13 mouse cellular contexts compared by ENCODE assay signal in the genomic region with DNA sequence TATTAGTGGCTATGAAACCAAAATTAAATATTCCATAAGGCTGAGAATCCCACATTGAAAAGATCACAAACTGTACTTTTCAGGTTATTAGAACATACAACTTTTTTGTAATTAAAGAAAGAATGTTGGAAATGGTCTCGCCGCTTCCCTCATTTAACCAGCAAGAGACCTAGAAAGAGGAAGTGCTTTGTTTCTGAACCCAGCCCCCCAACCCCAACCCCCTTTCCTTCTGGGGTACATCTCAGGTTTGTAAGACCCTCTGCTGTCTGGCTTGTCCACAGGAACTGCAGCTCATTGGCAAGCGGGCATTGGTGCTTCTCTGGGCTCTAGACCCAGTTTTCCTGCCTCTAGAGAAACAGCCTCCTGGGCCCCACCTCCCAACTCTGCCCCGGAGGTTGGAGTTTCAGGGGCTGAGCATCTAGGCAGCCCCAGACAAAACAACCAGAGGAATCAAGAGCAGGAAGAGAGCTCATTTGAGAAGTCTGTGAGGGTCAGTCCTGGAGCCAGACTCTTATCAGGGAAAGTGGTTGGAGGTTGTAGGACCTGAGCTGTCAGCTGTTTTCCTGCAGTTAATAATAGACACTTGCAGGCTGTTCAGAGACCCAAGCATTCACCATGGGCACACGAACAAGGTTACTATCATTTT. TPM values are rescaled to one million over a fixed set of nuclear protein-coding genes. Genes with fewer than 3 reads are reported as not detected.
DNase-seq lines count a peak whose midpoint lies in the region; ATAC-seq and TF ChIP-seq lines count a peak whose summit lies in the region.
"Had no signal": no experiment of that assay in that cellular context is flagged by ENCODE, and none has a peak within 500 bp of the region (broad histone marks: within the 10 kb centered on the region; RNA-seq: fewer than 3 reads in every experiment).

No protein-coding gene starts in this region.

- peak overlapping the region; percentile 17; the same call in 1 of the 2 replicates for H3K27ac ChIP-seq in forebrain, embryonic 16.5 days (ENCODE audit: low read length)
- no peak overlapping the region for H3K27ac ChIP-seq in forebrain, embryonic 10.5 days
- peak overlapping the region; percentile 64 for H3K27ac ChIP-seq in left cerebral cortex, adult 2 months
- H3K27ac ChIP-seq in embryonic facial prominence, embryonic 13.5 days, result peak overlapping the region; percentile 68; the same call in 1 of the 2 replicates
- no peak overlapping the region for H3K27ac ChIP-seq in liver, embryonic 13.5 days
- H3K27ac ChIP-seq: hindbrain, embryonic 10.5 days; midbrain, embryonic 10.5 days had no signal

- H3K4me3 ChIP-seq in forebrain, embryonic 16.5 days (replicated peaks; ENCODE audit: low read length), result no peak overlapping the region
- no peak overlapping the region for H3K4me3 ChIP-seq in forebrain, embryonic 10.5 days
- no peak overlapping the region for H3K4me3 ChIP-seq in left cerebral cortex, adult 2 months
- H3K4me3 ChIP-seq in embryonic facial prominence, embryonic 13.5 days, result no peak overlapping the region
- no peak overlapping the region for H3K4me3 ChIP-seq in liver, embryonic 13.5 days (replicated peaks)
- H3K4me3 ChIP-seq: hindbrain, embryonic 10.5 days; midbrain, embryonic 10.5 days; stomach, embryonic 15.5 days had no signal

- intact Hi-C loops in left cerebral cortex, adult 2 months (cut with DNase I), result no loop called here
- intact Hi-C loops in left cerebral cortex, postnatal 10 days (cut with DNase I), result no loop called here

- no peaks in the 10 kb centered on the region for H3K36me3 ChIP-seq in forebrain, embryonic 16.5 days (ENCODE audit: control insufficient read depth, insufficient read depth)
- no peaks in the 10 kb centered on the region for H3K36me3 ChIP-seq in forebrain, embryonic 10.5 days (replicated peaks)
- no peaks in the 10 kb centered on the region for H3K36me3 ChIP-seq in embryonic facial prominence, embryonic 13.5 days
- no peaks in the 10 kb centered on the region for H3K36me3 ChIP-seq in liver, embryonic 13.5 days
- H3K36me3 ChIP-seq: hindbrain, embryonic 10.5 days; midbrain, embryonic 10.5 days; stomach, embryonic 15.5 days had no signal

- peaks cover 8% of the 10 kb centered on the region for H3K4me1 ChIP-seq in forebrain, embryonic 16.5 days (replicated peaks; ENCODE audit: control insufficient read depth, insufficient read depth, low read length)
- H3K4me1 ChIP-seq in forebrain, embryonic 10.5 days, result peaks cover 6% of the 10 kb centered on the region
- H3K4me1 ChIP-seq in embryonic facial prominence, embryonic 13.5 days, result peaks cover 10% of the 10 kb centered on the region
- H3K4me1 ChIP-seq in liver, embryonic 13.5 days (replicated peaks), result no peaks in the 10 kb centered on the region
- H3K4me1 ChIP-seq: midbrain, embryonic 10.5 days had no signal

- ATAC-seq in forebrain, embryonic 16.5 days, result no peak
- ATAC-seq in embryonic facial prominence, embryonic 13.5 days (ENCODE audit: insufficient number of reproducible peaks, insufficient read depth, low FRiP score, low TSS enrichment, low read depth), result no peak
- ATAC-seq in liver, embryonic 13.5 days (ENCODE audit: low read depth), result peak; percentile 43; the same call in 1 of the 2 replicates
- ATAC-seq: activated CD4-positive, CD25-positive, alpha-beta regulatory T cell, adult 4 months had no signal

- H3K9me3 ChIP-seq in forebrain, embryonic 16.5 days (ENCODE audit: control insufficient read depth, low read length), result no peaks in the 10 kb centered on the region
- no peaks in the 10 kb centered on the region for H3K9me3 ChIP-seq in forebrain, embryonic 10.5 days
- H3K9me3 ChIP-seq in embryonic facial prominence, embryonic 13.5 days, result no peaks in the 10 kb centered on the region
- H3K9me3 ChIP-seq in liver, embryonic 13.5 days (replicated peaks), result no peaks in the 10 kb centered on the region
- H3K9me3 ChIP-seq: hindbrain, embryonic 10.5 days; midbrain, embryonic 10.5 days; stomach, embryonic 15.5 days had no signal

- 60% methylated on average over 5 of the region's 5 CpGs for WGBS in forebrain, embryonic 16.5 days
- WGBS in forebrain, embryonic 10.5 days, result 69% methylated on average over 5 of the region's 5 CpGs
- WGBS in embryonic facial prominence, embryonic 13.5 days, result 47% methylated on average over 5 of the region's 5 CpGs
- 8% methylated on average over 5 of the region's 5 CpGs for WGBS in liver, embryonic 13.5 days (ENCODE audit: insufficient replicate concordance)

- DNase-seq in forebrain, embryonic 10.5 days (ENCODE audit: extremely low spot score, low spot score), result no peak
- no peak for DNase-seq in left cerebral cortex, adult 2 months (ENCODE audit: extremely low spot score in 1 of 2, low spot score in 2 of 2)
- DNase-seq in left cerebral cortex, adult 8-10 months (ENCODE audit: low spot score in 2 of 2), result no peak
- no peak for DNase-seq in liver, embryonic 13.5 days
- no peak for DNase-seq in left cerebral cortex, postnatal 10 days (ENCODE audit: extremely low spot score in 1 of 2, low spot score in 2 of 2)
- no peak for DNase-seq in frontal cortex, postnatal 25 days (ENCODE audit: low spot score in 2 of 2)
- DNase-seq: B cell, adult 2 months had no signal

- no peak overlapping the region for H3K4me2 ChIP-seq in forebrain, embryonic 16.5 days (ENCODE audit: low read length)
- H3K4me2 ChIP-seq in embryonic facial prominence, embryonic 13.5 days, result no peak overlapping the region
- no peak overlapping the region for H3K4me2 ChIP-seq in liver, embryonic 13.5 days
- H3K4me2 ChIP-seq: stomach, embryonic 15.5 days had no signal

- TF ChIP-seq CTCF in left cerebral cortex, adult 2 months (IDR thresholded peaks at IDR 0.05), result no peak

- H3K27me3 ChIP-seq in forebrain, embryonic 16.5 days (replicated peaks; ENCODE audit: control insufficient read depth, insufficient read depth, low read length), result no peaks in the 10 kb centered on the region
- H3K27me3 ChIP-seq in forebrain, embryonic 10.5 days (ENCODE audit: poor library complexity, severe bottlenecking), result no peaks in the 10 kb centered on the region
- no peaks in the 10 kb centered on the region for H3K27me3 ChIP-seq in embryonic facial prominence, embryonic 13.5 days
- no peaks in the 10 kb centered on the region for H3K27me3 ChIP-seq in liver, embryonic 13.5 days
- H3K27me3 ChIP-seq: stomach, embryonic 15.5 days had no signal

- H3K9ac ChIP-seq in forebrain, embryonic 16.5 days (replicated peaks; ENCODE audit: low read depth, low read length), result no peak overlapping the region
- no peak overlapping the region for H3K9ac ChIP-seq in embryonic facial prominence, embryonic 13.5 days
- H3K9ac ChIP-seq in liver, embryonic 13.5 days, result no peak overlapping the region
- H3K9ac ChIP-seq: stomach, embryonic 15.5 days had no signal

RNA-seq across cellular contexts. Expression of gene Htra1, which starts 12.8 kb away (rescaled TPM):
- polyA plus RNA-seq in forebrain, embryonic 16.5 days (2015; fragmentation: Nextera tagmentation; extraction: Ambion mirVana), result 20.4 and 27.9 TPM in 2 replicates
- 1.4 and 2.1 TPM in 2 replicates for polyA plus RNA-seq in forebrain, embryonic 10.5 days (2016; fragmentation: Nextera tagmentation; extraction: Ambion mirVana)
- 100 to 1,000 TPM; 200 to 236 TPM for total RNA-seq in left cerebral cortex, adult 2 months (2021)
- total RNA-seq in left cerebral cortex, adult 8-10 months (2022), result 100 to 1,000 TPM; 156 to 180 (median 161) TPM
- 29.9 and 33.7 TPM in 2 replicates for polyA plus RNA-seq in embryonic facial prominence, embryonic 13.5 days (2015; fragmentation: Nextera tagmentation; extraction: Ambion mirVana)
- polyA plus RNA-seq in liver, embryonic 13.5 days (2015; fragmentation: Nextera tagmentation; extraction: Ambion mirVana), result 0.97 and 1.2 TPM in 2 replicates
- 100 to 1,000 TPM; 139 to 187 TPM for total RNA-seq in left cerebral cortex, postnatal 10 days (2021)

Comparison
In these comparisons a context has a peak if more than half of its experiments do, and no peak if none do; other contexts are left out.
1. H3K27ac ChIP-seq: peak in forebrain, embryonic 16.5 days (single experiment), left cerebral cortex, adult 2 months (single experiment) and embryonic facial prominence, embryonic 13.5 days (single experiment); none in forebrain, embryonic 10.5 days (single experiment) and liver, embryonic 13.5 days (single experiment).